Mouse (Mus musculus): ENCODE results near the gene Srsf2.
"Not testable (repeated sequence)": the region's sequence is repeated elsewhere in the genome, so short reads cannot be mapped to it uniquely, and the experiment has no call there.

DNA sequence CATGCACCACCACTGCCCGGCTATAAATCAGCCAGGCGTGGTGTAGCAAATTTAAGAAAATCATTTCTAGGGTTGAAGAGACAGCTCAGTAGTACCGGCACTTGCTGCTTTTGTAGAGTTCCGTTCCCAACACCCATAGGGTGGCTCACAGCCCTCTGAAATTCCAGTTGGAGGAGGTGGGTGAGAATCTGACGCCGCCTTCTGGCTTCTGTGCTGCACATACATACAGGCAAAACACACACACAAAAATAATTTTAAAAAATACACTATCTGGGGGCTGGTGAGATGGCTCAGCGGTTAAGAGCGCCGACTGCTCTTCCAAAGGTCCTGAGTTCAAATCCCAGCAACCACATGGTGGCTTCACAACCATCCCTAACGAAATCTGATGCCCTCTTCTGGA, 29.0 kb downstream of the Srsf2 start:
- not testable (repeated sequence) for TF ChIP-seq CTCF (IDR thresholded peaks at IDR 0.05; ENCODE audit: insufficient read depth, low read length); POLR2A (IDR thresholded peaks at IDR 0.05; ENCODE audit: borderline replicate concordance, extremely low read depth, low read depth, low read length)

All from lung, adult 2 months (tissue).